Mouse (Mus musculus) erythroblast, adult 5-6 weeks (primary cell): ENCODE data around the gene Efcab3. TPM values are rescaled to one million over a fixed set of nuclear protein-coding genes. Genes with fewer than 3 reads are reported as not detected.
"Not testable (repeated sequence)": the region's sequence is repeated elsewhere in the genome, so short reads cannot be mapped to it uniquely, and the experiment has no call there.

Experiments used
- ATAC-seq: replicated peaks from 2 replicates; pipeline ENCODE4 v1.8.0; 2016; ENCODE audit warnings: moderate number of reproducible peaks, mild to moderate bottlenecking, moderate TSS enrichment, inconsistent platforms; ENCODE audit not compliant: poor library complexity, low FRiP score, severe bottlenecking
- total RNA-seq, 2 experiments: library from RNA; stranded (forward) in 1 of 2; stranded (reverse) in 1 of 2; fragments of 150-400 nt in 1 of 2; fragments of 200-764, 138-1000 nt in 1 of 2; gene quantifications; 2 replicates each; pipeline versions ENCODE4 v1.2.3 to v1.2.4; 2015 to 2017; ENCODE audit warnings: low replicate concordance in 2 of 2

The Efcab3 gene
- total RNA-seq (2015; ENCODE audit: low replicate concordance) (not detected in 2 replicates), total RNA-seq (2017; ENCODE audit: low replicate concordance) (not detected in 2 replicates)

GRCm38 (mm10) chr11:105063292-105063691 lies at the start of gene Efcab3:
Efcab3 (plus strand) TSS chr11:105063592.
- no peak for ATAC-seq

- no peak for ATAC-seq
These were observed 42.3 kb upstream of the Efcab3 start for GRCm38 (mm10) chr11:105021071-105021470.

GRCm38 (mm10) chr11:105028744-105029348 lies 34.5 kb upstream of the Efcab3 start:
- 0 out of 2 replicates have a peak, but pooled peaks have one; percentile 53 for ATAC-seq

GRCm38 (mm10) chr11:105029525-105029924 lies 33.9 kb upstream of the Efcab3 start:
- ATAC-seq = no peak

GRCm38 (mm10) chr11:105030229-105030628 lies 33.2 kb upstream of the Efcab3 start:
- ATAC-seq = no peak

- no peak for ATAC-seq
These were observed 32.3 kb upstream of the Efcab3 start for GRCm38 (mm10) chr11:105031103-105031502.

GRCm38 (mm10) chr11:105035081-105035480 lies 28.3 kb upstream of the Efcab3 start:
- ATAC-seq = no peak

- ATAC-seq = peak; percentile 57
These were observed 49.1 kb downstream of the Efcab3 start for GRCm38 (mm10) chr11:105112448-105112847.

- ATAC-seq = no peak
These were observed 54.4 kb downstream of the Efcab3 start for GRCm38 (mm10) chr11:105117814-105118213.

- no peak for ATAC-seq
These were observed 57.2 kb downstream of the Efcab3 start for GRCm38 (mm10) chr11:105120551-105121061.

- not testable (repeated sequence) for ATAC-seq
These were observed 58.4 kb downstream of the Efcab3 start for GRCm38 (mm10) chr11:105121792-105122191.

- peak; percentile 60 for ATAC-seq
These were observed 60.6 kb downstream of the Efcab3 start for GRCm38 (mm10) chr11:105123986-105124385.

- peak; percentile 90 for ATAC-seq
These were observed 62.5 kb downstream of the Efcab3 start, which contains the start of gene Mettl2 for GRCm38 (mm10) chr11:105125735-105126519. Mettl2 (plus strand) TSS chr11:105126425.

GRCm38 (mm10) chr11:105126520-105127029 lies 63.2 kb downstream of the Efcab3 start:
- peak; percentile 38 for ATAC-seq

- no peak for ATAC-seq
These were observed 72.3 kb downstream of the Efcab3 start for GRCm38 (mm10) chr11:105135692-105136091.

GRCm38 (mm10) chr11:105137255-105137654 lies 73.9 kb downstream of the Efcab3 start:
- not testable (repeated sequence) for ATAC-seq

GRCm38 (mm10) chr11:105140512-105140911 lies 77.1 kb downstream of the Efcab3 start:
- not testable (repeated sequence) for ATAC-seq

- no peak for ATAC-seq
These were observed 77.7 kb downstream of the Efcab3 start for GRCm38 (mm10) chr11:105141115-105141514.

- ATAC-seq = no peak
These were observed 80.2 kb downstream of the Efcab3 start for GRCm38 (mm10) chr11:105143564-105143963.

GRCm38 (mm10) chr11:105144084-105144483 lies 80.7 kb downstream of the Efcab3 start:
- ATAC-seq = peak; percentile 54; the same call in 1 of the 2 replicates
